8 mouse cellular contexts compared by ENCODE assay signal in genomic region chr2:157133769-157134478, GRCm38 (mm10). TPM values are rescaled to one million over a fixed set of nuclear protein-coding genes. Genes with fewer than 3 reads are reported as not detected.
A peak's percentile ranks its signal among the peaks of the same experiment; 100 is the strongest.
DNase-seq lines count a peak whose midpoint lies in the region; ATAC-seq and TF ChIP-seq lines count a peak whose summit lies in the region.

No protein-coding gene starts in this region.

- H3K27me3 ChIP-seq in CH12.LX (replicated peaks) = no peaks in the 10 kb centered on the region
- no peaks in the 10 kb centered on the region for H3K27me3 ChIP-seq in forebrain, embryonic 16.5 days (replicated peaks; ENCODE audit: control insufficient read depth, insufficient read depth, low read length)
- H3K27me3 ChIP-seq in liver, embryonic 15.5 days = no peaks in the 10 kb centered on the region
- no peaks in the 10 kb centered on the region for H3K27me3 ChIP-seq in stomach, postnatal 0 days (ENCODE audit: control insufficient read depth, insufficient read depth, low read length)

- H3K79me2 ChIP-seq in CH12.LX (replicated peaks; ENCODE audit: control insufficient read depth, extremely low read depth, insufficient read depth, poor library complexity, severe bottlenecking) = peaks cover 29% of the 10 kb centered on the region

- no peaks in the 10 kb centered on the region for H3K9me3 ChIP-seq in CH12.LX (replicated peaks; ENCODE audit: low read length)
- H3K9me3 ChIP-seq in forebrain, embryonic 16.5 days (ENCODE audit: control insufficient read depth, low read length) = no peaks in the 10 kb centered on the region
- H3K9me3 ChIP-seq in liver, embryonic 15.5 days (replicated peaks) = no peaks in the 10 kb centered on the region
- H3K9me3 ChIP-seq in stomach, postnatal 0 days (ENCODE audit: control insufficient read depth, low read length) = no peaks in the 10 kb centered on the region

- peak overlapping the region; percentile 22 for H3K4me2 ChIP-seq in CH12.LX (ENCODE audit: insufficient read depth, low read depth, poor library complexity, severe bottlenecking)
- H3K4me2 ChIP-seq in forebrain, embryonic 16.5 days (ENCODE audit: low read length) = peak overlapping the region; percentile 97
- peak overlapping the region; percentile 96 for H3K4me2 ChIP-seq in liver, embryonic 15.5 days
- peak overlapping the region; percentile 95 for H3K4me2 ChIP-seq in stomach, postnatal 0 days (replicated peaks; ENCODE audit: low read depth)

- peak overlapping the region; percentile 94 for H3K27ac ChIP-seq in gastrocnemius, adult 2 months
- H3K27ac ChIP-seq in CH12.LX (ENCODE audit: insufficient read depth, low read depth) = peak overlapping the region; percentile 64
- no peak overlapping the region for H3K27ac ChIP-seq in forebrain, embryonic 16.5 days (ENCODE audit: low read length)
- H3K27ac ChIP-seq in liver, embryonic 15.5 days (replicated peaks) = peak overlapping the region; percentile 92
- H3K27ac ChIP-seq in stomach, postnatal 0 days (replicated peaks) = peak overlapping the region; percentile 82; the same call in 1 of the 2 replicates

- H3K9ac ChIP-seq in CH12.LX (ENCODE audit: insufficient read depth, low read depth) = peak overlapping the region; percentile 71
- H3K9ac ChIP-seq in forebrain, embryonic 16.5 days (replicated peaks; ENCODE audit: low read depth, low read length) = peak overlapping the region; percentile 79
- H3K9ac ChIP-seq in liver, embryonic 15.5 days = peak overlapping the region; percentile 85
- peak overlapping the region; percentile 75 for H3K9ac ChIP-seq in stomach, postnatal 0 days (ENCODE audit: low read length)

- no peak for ATAC-seq in forebrain, embryonic 16.5 days
- no peak for ATAC-seq in liver, embryonic 15.5 days (ENCODE audit: insufficient read depth)
- ATAC-seq in stomach, postnatal 0 days (ENCODE audit: low FRiP score, low TSS enrichment) = no peak

- H3K4me3 ChIP-seq in gastrocnemius, adult 2 months = peak overlapping the region; percentile 96
- H3K4me3 ChIP-seq in CH12.LX (replicated peaks in 1 of 3; ENCODE audit: low read depth in 2 of 3, low read length in 2 of 3, poor library complexity in 1 of 3) = peak overlapping the region; percentile 70 to 90 (median 74)
- peak overlapping the region; percentile 79 for H3K4me3 ChIP-seq in forebrain, embryonic 16.5 days (replicated peaks; ENCODE audit: low read length)
- H3K4me3 ChIP-seq in liver, embryonic 15.5 days (replicated peaks) = peak overlapping the region; percentile 82
- H3K4me3 ChIP-seq in stomach, postnatal 0 days (ENCODE audit: low read depth, low read length) = peak overlapping the region; percentile 69

- no peak for TF ChIP-seq RAD21 in CH12.LX (IDR thresholded peaks at IDR 0.05; ENCODE audit: low read depth, low read length)

- TF ChIP-seq CTCF in gastrocnemius, adult 2 months (IDR thresholded peaks at IDR 0.05) = no peak
- TF ChIP-seq CTCF in CH12.LX (conservative IDR thresholded peaks at IDR 0.05 in 1 of 2, IDR thresholded peaks at IDR 0.05 in 1 of 2; ENCODE audit: low read depth in 2 of 2, low read length in 2 of 2) = no peak
- no peak for TF ChIP-seq CTCF in stomach, postnatal 0 days (IDR thresholded peaks at IDR 0.05; ENCODE audit: low read depth)

- 0 out of 2 replicates have a peak, but pooled peaks have one; percentile 40 for TF ChIP-seq EP300 in CH12.LX (IDR thresholded peaks at IDR 0.05; ENCODE audit: low read length)
- TF ChIP-seq EP300 in stomach, postnatal 0 days (optimal IDR thresholded peaks at IDR 0.05) = no peak

- peaks cover 7 to 45% of the 10 kb centered on the region in 2 experiments; a peak in 3 of 4 replicates for H3K4me1 ChIP-seq in CH12.LX (ENCODE audit: control insufficient read depth in 1 of 2, insufficient read depth in 2 of 2)
- H3K4me1 ChIP-seq in forebrain, embryonic 16.5 days (replicated peaks; ENCODE audit: control insufficient read depth, insufficient read depth, low read length) = peaks cover 5% of the 10 kb centered on the region
- H3K4me1 ChIP-seq in liver, embryonic 15.5 days (replicated peaks) = peaks cover 69% of the 10 kb centered on the region
- peaks cover 3% of the 10 kb centered on the region; the same call in 1 of the 2 replicates for H3K4me1 ChIP-seq in stomach, postnatal 0 days (replicated peaks; ENCODE audit: control insufficient read depth, insufficient read depth)

- in situ Hi-C loops in CH12.LX (cut with MboI; ENCODE audit: low pct_ligation_motif_present, low pct_unique_long_range_greater_than_20kb, low sequenced_read_pairs) = loop anchor here (10.0 to 25.0 kb wide), 2 partner anchors 51 to 428 kb away; partner anchors contain the start of genes Blcap and Nnat

- WGBS in forebrain, embryonic 16.5 days = 12% methylated on average over 11 of the region's 11 CpGs
- 7% methylated on average over 11 of the region's 11 CpGs for WGBS in liver, embryonic 15.5 days (ENCODE audit: insufficient replicate concordance)
- WGBS in stomach, postnatal 0 days = 12% methylated on average over 11 of the region's 11 CpGs

- no peak for DNase-seq in gastrocnemius, adult 2 months
- no peak for DNase-seq in gastrocnemius, postnatal 10 days
- DNase-seq in CH12.LX (ENCODE audit: extremely low read depth) = peak; percentile 58
- no peak for DNase-seq in stomach, postnatal 0 days (ENCODE audit: low spot score)
- no peak for DNase-seq in left cerebral cortex, postnatal 25 days (ENCODE audit: low spot score in 2 of 2)
- DNase-seq in right cerebral cortex, postnatal 10 days (ENCODE audit: low spot score in 2 of 2) = no peak

- H3K36me3 ChIP-seq in CH12.LX (replicated peaks in 1 of 2; ENCODE audit: control insufficient read depth in 1 of 2, insufficient read depth in 1 of 2, low read length in 1 of 2) = no peaks in the 10 kb centered on the region
- no peaks in the 10 kb centered on the region for H3K36me3 ChIP-seq in forebrain, embryonic 16.5 days (ENCODE audit: control insufficient read depth, insufficient read depth)
- no peaks in the 10 kb centered on the region for H3K36me3 ChIP-seq in liver, embryonic 15.5 days (replicated peaks)
- H3K36me3 ChIP-seq in stomach, postnatal 0 days (ENCODE audit: control insufficient read depth, insufficient read depth, low read length) = no peaks in the 10 kb centered on the region

- intact Hi-C loops in gastrocnemius, adult 2 months (cut with DNase I) = no loop called here
- intact Hi-C loops in left cerebral cortex, postnatal 25 days (cut with DNase I) = loop anchor here (10.0 kb wide), 1 partner anchor 431 kb away; the partner anchor contains the start of gene Nnat

- TF ChIP-seq POLR2A in CH12.LX (IDR thresholded peaks at IDR 0.05; ENCODE audit: low read depth, low read length) = no peak

- dilution Hi-C loops in CH12.LX (cut with MboI; ENCODE audit: extremely low pct_ligation_motif_present, extremely low pct_unique_long_range_greater_than_20kb, low sequenced_read_pairs) = no loop called here

TF ChIP-seq in CH12.LX, 34 proteins besides CTCF, POLR2A, EP300 and RAD21 (continues in another document):
- TF ChIP-seq GABPA (IDR thresholded peaks at IDR 0.05; ENCODE audit: insufficient replicate concordance, low read depth, low read length) (no peak), SIN3A (IDR thresholded peaks at IDR 0.05; ENCODE audit: low read length) (no peak), CHD2 (IDR thresholded peaks at IDR 0.05; ENCODE audit: low read length) (peak; percentile 53; the same call in 1 of the 2 replicates), NRF1 (IDR thresholded peaks at IDR 0.05; ENCODE audit: low read depth, low read length) (no peak), MXI1 (IDR thresholded peaks at IDR 0.05; ENCODE audit: low read depth, low read length) (no peak), JUN (IDR thresholded peaks at IDR 0.05; ENCODE audit: insufficient read depth, low read depth, low read length) (no peak), ETS1 (conservative IDR thresholded peaks at IDR 0.05; ENCODE audit: low read depth, low read length) (peak; percentile 24; the same call in 1 of the 2 replicates), MAX (IDR thresholded peaks at IDR 0.05; ENCODE audit: low read length) (no peak), TBP (conservative IDR thresholded peaks at IDR 0.05; ENCODE audit: low read depth, low read length) (no peak), E2F4 (IDR thresholded peaks at IDR 0.05; ENCODE audit: insufficient replicate concordance, low read depth, low read length) (no peak), BHLHE40 (IDR thresholded peaks at IDR 0.05; ENCODE audit: low read depth, low read length) (peak; percentile 92), ZNF384 (IDR thresholded peaks at IDR 0.05; ENCODE audit: low read depth, low read length) (peak; percentile 92)

RNA-seq across cellular contexts. Expression of gene Samhd1, which starts 1.1 kb away (rescaled TPM):
- 10 to 100 TPM; 15.1 to 15.8 TPM for total RNA-seq in gastrocnemius, adult 2 months (2021)
- total RNA-seq in gastrocnemius, postnatal 10 days (2021) = 10 to 100 TPM; 15.9 to 20.2 TPM
- total RNA-seq in CH12.LX (2012; rRNA removed) (32.8 and 33.2 TPM in 2 replicates), CH12.LX (2014; rRNA removed) (67.9 and 79.7 TPM in 2 replicates)
- 79.5 and 81.1 TPM in 2 replicates for polyA plus RNA-seq in CH12.LX (2012; ENCODE audit: insufficient read length, low read depth)
- polyA plus RNA-seq in forebrain, embryonic 16.5 days (2015; fragmentation: Nextera tagmentation; extraction: Ambion mirVana) = 10.2 and 11.0 TPM in 2 replicates
- polyA plus RNA-seq in liver, embryonic 15.5 days (2015; fragmentation: Nextera tagmentation; extraction: Ambion mirVana) = 15.2 and 18.1 TPM in 2 replicates
- 16.1 and 17.4 TPM in 2 replicates for polyA plus RNA-seq in stomach, postnatal 0 days (2015; fragmentation: Nextera tagmentation; extraction: Ambion mirVana)
- total RNA-seq in left cerebral cortex, postnatal 25 days (2021) = 10 to 100 TPM; 11.6 to 12.4 TPM

RNA-seq across cellular contexts. Expression of gene Tldc2, which starts 47.1 kb away (rescaled TPM):
- not detected for total RNA-seq in gastrocnemius, adult 2 months (2021)
- not detected for total RNA-seq in gastrocnemius, postnatal 10 days (2021)
- not detected in 2 replicates for total RNA-seq in CH12.LX (2012; rRNA removed)
- not detected in 2 replicates for total RNA-seq in CH12.LX (2014; rRNA removed)
- polyA plus RNA-seq in CH12.LX (2012; ENCODE audit: insufficient read length, low read depth) = not detected in 2 replicates
- not detected in 2 replicates for polyA plus RNA-seq in forebrain, embryonic 16.5 days (2015; fragmentation: Nextera tagmentation; extraction: Ambion mirVana)
- not detected in 2 replicates for polyA plus RNA-seq in liver, embryonic 15.5 days (2015; fragmentation: Nextera tagmentation; extraction: Ambion mirVana)
- not detected in 2 replicates for polyA plus RNA-seq in stomach, postnatal 0 days (2015; fragmentation: Nextera tagmentation; extraction: Ambion mirVana)
- total RNA-seq in left cerebral cortex, postnatal 25 days (2021) = not detected

RNA-seq across cellular contexts. Expression of gene Soga1, which starts 54.9 kb away (rescaled TPM):
- 1 to 10 TPM; 2.8 to 4.5 TPM for total RNA-seq in gastrocnemius, adult 2 months (2021)
- 10 to 100 TPM; 15.4 to 20.3 TPM for total RNA-seq in gastrocnemius, postnatal 10 days (2021)
- total RNA-seq in CH12.LX (2012; rRNA removed) (1.0 and 2.0 TPM in 2 replicates), CH12.LX (2014; rRNA removed) (0.31 and 0.39 TPM in 2 replicates)
- polyA plus RNA-seq in CH12.LX (2012; ENCODE audit: insufficient read length, low read depth) = 1.8 and 2.0 TPM in 2 replicates
- polyA plus RNA-seq in forebrain, embryonic 16.5 days (2015; fragmentation: Nextera tagmentation; extraction: Ambion mirVana) = 4.7 and 5.8 TPM in 2 replicates
- polyA plus RNA-seq in liver, embryonic 15.5 days (2015; fragmentation: Nextera tagmentation; extraction: Ambion mirVana) = 1.4 and 1.7 TPM in 2 replicates
- 0.65 and 0.86 TPM in 2 replicates for polyA plus RNA-seq in stomach, postnatal 0 days (2015; fragmentation: Nextera tagmentation; extraction: Ambion mirVana)
- total RNA-seq in left cerebral cortex, postnatal 25 days (2021) = 10 to 100 TPM; 19.8 to 24.6 TPM

Comparison
In these comparisons a context has a peak if more than half of its experiments do, and no peak if none do; other contexts are left out.
1. H3K4me2 ChIP-seq: peak in every context shown above with its lines; median percentile 97 in forebrain, embryonic 16.5 days; 96 in liver, embryonic 15.5 days; 95 in stomach, postnatal 0 days; 22 in CH12.LX.